Mouse (Mus musculus) frontal cortex, postnatal 10 days (tissue): ENCODE measurements at regions not wholly inside any gene's neighbourhood (a gene's known extent, or its start where the extent isn't known, plus 50 kb on each side); places are given as distances from the start of the nearest gene placed in this dataset.

Source experiments
- DNase-seq, 2 experiments: peaks; one replicate each; pipeline ENCODE4 v3.0.0; 2022; ENCODE audit warnings: low spot score in 2 of 2, mixed read lengths in 1 of 2

DNA sequence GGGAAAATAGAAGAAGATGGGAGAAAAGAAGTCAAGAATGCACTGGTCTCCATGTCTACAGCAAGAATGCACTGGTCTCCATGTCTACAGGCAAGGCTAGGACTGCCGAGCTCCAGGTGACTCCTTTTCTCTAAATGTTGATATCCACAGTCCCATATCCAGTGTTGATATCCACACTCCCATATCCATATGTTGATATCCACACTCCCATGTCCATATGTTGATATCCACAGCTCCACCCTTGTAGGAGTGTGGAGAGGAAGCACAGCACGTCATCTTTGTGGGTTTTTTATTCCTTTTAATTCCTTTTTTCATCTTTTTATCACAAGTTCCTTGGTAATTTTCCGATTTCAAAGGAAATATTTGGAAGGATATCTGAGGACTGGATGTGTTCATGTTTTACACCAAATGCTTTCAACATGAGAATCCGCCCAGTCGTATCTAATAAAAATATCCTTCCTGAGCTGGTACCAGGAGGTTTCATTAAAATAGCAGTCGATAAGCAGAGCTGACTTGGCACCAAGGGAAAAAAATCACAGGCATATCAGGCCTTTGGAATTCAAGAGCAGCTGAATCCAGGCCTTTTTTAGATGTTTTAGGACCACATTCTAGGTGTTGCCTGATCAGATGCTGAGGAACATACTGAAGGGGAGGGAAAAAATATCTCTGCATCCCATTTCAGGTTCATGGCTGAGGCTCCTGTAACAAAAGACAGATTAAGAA lies 653.7 kb upstream of the Cdh11 start:
- DNase-seq = no peak

DNA sequence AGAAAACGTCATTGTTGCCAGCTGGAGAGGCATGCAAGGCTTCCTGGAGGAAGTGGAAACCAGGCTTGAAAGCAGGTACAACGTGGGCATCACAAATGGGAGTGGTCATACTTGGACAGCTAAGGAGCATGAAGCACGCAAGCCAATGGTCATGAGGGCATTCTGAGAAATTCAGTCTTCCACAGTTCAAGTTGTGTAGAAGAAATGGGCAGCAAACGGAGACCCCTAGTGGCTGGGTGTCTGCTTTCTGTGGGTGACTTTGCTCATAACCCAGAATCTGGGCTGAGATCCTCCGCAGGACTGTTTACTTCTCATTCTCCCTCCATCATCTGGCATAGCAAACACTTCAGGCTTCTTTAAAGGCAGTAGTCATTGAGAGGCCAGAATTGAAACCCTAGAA lies 655.7 kb upstream of the Cdh11 start:
- no peak for DNase-seq

DNA sequence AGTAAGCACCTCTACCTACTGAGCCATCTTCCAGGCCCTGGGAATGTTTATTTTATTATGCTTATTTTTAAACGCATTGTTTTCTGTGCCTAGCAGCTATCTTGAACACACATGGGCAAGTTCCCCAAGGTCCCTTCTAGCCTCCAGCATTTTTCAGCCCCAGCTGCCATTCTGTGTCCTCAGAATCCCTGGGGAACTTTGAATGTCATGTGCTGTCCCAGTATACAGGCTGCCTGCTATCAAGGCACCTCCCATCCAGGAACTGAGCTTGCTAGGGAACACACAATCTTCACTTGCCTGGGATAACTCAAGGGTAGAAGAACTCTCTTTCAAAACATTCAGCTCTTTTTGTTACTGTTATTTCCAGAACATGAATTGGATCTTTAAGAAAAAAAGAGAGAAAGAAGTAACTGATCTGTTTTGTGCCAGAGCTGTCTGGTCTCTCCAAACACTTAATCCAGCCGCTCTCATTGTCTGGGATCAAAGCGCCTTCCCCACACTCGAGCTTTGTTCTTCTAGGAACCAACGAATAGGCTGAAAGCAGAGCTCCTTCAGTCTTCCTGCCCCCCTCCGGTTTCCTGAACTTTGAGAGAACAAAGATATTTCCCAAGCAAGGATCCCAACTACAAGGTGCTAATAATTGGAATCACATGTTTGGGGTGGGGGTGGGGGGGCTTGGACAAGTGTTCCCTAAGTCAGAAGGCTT lies 657.1 kb upstream of the Cdh11 start:
- DNase-seq = no peak

DNA sequence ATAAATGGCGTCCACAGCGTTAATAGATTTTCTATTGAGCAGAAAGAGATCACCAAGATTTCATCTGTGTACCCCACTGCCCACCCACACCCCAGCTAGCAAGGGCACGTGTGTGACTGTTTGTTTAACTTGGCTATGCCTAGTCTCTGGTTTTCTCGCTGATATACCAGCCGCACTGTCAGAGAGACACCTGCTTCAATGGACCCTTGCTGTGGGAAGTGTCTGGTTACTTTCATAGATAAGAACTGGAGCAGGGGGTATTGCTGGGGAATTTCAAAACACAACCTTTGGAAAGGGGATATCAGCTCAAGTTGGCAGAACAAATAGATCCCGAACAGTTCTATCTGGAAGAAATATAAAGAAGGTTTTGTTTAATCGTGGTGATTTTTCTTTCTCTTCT lies 656.8 kb upstream of the Cdh5 start:
- DNase-seq = no peak

DNA sequence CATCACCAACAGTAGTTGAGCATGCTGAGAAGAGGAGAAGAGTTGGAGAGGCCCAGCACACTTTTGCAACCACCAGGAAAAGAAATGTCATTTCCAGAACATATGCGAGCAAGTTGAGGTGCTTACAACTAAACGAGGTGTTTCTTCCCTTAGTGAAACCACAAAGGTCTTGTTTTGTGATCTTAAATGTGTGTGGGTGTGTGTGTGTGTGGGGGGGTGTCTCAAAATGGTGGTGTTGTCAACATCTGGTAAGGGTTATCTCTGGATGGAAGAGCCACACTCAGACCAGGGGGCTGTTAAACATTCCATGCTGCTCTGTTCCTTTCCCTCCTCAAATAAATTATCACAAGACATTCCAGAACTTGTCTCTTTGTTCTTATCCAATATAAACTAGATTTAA lies 656.0 kb upstream of the Cdh5 start:
- DNase-seq = no peak

DNA sequence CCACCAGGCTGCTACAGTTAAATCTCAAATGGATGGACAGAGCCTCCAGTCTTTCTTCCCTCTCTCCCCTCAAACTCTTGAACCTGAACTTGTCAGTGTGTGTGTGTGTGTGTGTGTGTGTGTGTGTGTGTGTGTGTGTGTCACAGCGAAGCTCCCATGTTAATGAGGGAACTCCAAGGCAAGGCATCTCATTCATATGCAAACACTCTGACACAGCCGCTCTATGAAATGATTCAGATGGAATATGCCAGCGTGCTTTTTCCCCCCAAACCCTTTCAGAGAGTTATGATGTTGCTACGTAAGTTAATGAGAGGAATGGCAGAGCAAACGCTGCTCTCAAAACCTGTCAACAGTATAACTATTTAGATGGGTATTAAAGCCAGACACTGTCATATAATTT lies 653.5 kb upstream of the Cdh5 start:
- no peak for DNase-seq

DNA sequence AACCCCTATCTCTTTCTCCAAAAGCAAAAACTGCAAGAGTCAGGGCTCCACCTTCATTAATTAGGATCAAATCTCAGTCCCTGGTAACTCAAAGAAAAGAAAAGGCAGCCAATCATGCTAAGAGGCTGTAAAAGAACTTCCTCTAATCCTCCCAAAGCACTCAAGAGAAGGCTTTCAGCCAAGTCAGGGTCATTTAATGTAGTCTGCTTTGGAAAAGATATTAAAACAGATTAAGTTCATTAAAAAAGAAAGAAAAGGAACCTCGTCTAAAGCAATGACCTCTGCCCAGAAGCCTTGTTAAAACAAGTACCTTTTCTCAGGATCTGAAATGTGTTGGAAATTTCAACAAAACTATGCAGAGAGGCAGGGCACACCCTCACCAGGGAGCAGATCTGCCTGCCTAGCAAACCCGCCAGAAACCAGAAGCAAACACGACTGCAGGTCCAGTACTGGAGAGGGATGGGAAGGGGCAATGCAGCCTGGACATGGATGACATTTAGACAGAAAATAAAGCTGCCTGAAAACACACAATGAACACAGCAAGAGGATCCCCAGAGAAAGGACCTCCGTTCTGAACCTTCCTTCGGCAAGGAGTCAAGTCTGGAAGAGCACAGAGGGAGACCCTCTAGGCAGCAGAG lies 649.9 kb upstream of the Cdh5 start:
- DNase-seq = no peak

DNA sequence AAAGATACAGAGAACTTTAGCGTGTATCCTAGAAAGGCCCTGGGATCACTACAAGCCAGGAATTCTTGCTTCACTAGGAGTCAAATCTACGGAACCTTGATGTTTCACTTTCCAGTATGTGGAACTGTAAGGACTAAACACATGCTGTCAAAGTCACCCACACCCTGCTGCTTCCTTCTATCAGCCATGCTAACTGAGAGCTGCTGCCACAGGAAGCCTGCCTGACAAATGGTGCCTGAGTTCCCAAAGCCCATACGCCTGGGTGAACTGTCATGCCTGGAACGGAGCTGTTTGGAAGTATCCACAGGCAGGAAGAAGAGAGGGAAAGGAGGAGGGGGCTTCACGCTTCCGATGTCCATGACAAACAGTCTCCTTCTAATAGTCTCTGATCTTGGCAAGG lies 644.2 kb upstream of the Cdh5 start:
- no peak for DNase-seq

DNA sequence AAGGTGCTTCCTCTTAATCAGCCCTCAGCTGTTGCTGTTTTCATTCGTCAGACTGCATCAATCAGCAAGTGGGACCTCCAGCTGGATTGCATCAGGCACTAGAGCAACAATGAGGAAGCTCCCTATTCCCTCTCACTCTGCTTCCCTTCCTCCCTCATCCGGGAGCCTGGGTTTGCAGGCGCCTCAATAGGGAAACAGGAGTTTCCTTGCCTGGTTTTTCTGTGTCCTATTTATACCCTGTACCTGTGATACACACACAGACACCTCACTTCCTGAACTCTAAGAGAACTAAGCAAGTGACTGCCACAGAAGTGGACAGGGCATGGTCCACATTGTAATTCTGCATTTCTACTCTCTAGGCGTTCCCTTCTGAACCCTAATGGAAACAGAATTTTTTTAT lies 637.9 kb upstream of the Cdh5 start:
- no peak for DNase-seq

DNA sequence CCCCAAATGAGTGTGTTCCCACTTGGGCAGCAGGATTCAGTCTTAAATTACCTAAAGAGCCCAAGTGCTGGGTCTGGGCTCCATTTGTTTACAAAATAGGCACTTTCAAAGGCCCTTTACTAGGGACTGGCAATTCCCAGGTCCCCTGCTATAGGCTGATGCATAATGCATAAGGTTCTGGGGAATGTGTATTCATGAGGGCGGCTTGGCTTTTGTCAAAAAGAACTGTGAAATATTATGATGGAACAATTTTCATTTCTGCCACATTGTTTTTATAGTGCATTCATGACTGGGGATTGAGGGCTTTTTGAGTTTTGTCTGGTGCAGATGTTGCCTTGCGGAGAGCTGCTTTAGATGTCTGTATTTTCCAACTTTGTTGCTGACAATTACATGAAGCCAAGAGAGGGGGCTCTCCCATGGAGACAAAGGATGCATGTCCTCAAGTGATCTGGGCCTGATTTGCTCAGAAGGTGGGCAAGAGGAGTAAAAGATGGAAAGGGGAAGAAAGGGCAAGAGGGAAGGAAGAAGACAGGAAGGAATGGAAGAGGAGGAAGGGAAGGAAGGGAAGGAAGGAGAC lies 636.6 kb upstream of the Cdh5 start:
- no peak for DNase-seq

DNA sequence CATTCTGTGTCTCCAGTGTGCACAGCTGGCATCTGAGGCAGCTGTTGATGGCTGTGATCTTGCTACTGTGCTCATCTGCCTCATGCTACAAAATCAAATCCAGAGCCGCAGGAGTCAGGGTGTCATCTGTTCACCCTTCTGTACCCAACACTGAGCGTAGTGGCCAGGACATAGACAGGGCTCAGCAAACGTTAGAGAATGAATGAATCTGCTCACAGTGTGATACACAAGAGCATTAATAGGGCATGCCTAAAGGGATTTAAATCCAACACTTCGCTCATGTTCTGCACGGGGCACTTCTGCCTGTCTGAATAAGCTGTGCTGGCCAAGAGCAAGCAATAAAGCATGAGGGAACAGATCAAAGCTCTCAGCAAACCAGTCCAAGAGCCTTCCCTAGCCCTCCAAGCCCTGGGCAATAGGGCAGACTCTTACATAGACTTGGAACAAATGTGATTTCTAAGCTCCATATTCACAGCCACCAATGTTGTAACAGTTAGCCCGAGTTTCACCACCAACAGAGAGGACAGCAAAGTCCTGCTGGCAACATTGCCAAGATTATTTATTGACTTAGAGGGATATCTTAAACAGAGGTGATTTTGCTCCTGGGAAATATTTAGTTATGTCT lies 633.8 kb upstream of the Cdh5 start:
- DNase-seq = no peak

DNA sequence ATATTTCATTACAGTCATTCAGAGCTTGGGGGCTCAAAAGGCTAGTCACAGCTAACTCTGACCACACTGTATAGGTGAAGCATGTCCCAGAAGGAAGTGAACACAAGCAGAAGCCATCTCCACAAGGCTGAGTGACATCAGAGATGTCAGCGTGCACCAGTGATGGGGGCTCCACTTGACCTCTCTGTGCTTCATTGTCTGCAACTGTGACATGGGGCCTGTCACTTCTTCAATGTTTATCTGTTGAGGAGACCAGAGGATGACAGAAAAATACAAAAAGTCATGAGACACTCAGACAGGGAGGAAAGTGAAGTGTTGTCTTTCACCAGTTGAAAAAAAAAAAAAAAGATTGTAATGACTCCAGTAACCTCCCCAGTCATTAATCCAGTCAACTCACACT lies 632.4 kb upstream of the Cdh5 start:
- DNase-seq = no peak

DNA sequence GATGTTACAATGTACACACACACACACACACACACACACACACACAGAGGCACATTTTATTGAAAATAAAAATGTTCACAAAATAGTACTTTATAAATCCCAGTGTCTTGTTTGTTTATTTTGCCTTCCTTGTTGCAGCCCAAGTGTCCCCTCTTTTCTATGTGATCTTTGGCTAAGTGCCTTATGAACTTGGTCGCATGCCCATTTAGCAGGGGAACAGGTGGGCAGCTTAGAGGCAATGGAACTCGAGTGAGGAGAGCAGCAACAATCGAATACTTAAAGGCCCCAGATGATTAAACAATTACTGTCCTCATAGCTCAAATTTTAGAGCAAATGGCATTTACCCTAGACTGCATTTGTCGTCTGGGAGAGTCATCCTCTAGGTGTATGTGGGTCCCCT lies 631.1 kb upstream of the Cdh5 start:
- no peak for DNase-seq

DNA sequence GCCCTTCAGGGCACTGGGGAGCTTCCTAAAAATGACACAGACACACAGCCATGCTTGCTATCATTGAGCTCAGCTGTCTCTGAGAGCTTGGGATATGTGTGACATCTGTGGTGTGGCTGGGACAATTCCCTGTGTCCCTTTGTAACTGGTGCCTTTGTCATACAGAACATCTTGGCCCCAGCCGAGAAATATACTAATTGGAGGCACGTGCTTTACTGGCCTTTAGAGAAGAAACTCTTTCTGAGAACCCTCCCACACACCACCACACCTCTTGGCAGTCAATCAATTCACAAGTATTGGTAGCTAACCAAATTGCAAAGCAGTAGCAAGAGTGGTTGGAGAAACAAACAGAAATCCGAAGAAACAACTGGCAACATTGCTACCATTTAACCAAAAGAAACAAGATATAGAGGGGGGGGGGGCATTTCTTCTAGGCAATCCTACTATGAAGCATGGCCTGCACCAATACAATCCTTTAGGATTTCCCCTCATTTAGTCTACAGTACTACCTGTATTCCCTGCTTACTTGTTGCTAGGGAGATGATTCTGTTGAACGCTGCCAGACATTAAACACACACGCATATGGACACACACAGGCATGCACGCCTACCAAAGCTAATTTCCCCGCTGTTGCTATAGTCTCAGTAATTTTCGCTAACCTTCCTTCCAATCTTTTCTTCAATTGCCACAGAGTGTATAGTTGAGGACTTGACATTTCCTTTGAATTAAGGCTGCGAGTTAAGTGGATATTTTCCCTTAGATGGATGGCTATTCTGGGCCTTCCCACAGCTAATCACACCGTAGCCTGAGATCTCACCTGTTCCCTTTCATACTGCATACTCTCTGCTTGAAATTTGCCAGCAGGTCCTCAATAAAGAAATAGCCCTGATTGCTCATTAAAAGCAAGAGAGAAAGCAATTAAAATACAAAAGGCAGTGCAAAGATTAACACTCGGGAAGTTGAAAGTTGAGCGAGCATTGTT lies 625.3 kb upstream of the Cdh5 start:
- DNase-seq = no peak

DNA sequence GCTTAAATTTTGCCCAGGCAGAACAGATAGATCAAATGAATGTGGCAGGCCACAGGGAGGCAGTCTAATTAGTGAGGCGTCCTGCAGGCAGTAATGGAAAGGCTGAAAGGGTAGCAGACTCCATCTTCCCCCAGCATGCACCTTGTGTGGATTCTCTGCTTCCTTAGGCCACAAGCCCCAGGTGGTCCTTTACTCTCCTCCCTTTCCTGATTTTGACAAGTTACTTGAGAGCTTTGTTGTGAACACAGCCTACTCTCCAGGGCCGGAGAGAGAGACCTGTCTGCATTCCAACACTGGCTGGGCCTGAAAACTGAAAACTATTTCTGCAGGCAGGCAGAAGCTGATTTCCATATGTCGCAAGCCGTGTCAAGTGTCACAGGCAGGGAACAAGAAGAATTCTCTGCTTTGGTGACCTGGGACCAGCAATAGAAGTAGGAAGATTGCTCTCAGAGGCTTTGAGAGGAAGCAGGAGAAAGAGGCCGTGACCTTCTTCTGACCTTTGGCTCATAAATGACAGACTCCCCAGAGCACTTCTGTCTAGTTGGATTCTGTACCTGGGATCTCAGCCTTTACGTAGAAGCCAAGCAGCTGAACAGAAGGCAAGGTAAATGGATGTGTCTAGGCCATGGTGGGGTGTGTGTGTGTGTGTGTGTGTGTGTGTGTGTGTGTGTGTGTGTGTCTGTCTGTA lies 619.2 kb upstream of the Cdh5 start:
- DNase-seq = no peak

DNA sequence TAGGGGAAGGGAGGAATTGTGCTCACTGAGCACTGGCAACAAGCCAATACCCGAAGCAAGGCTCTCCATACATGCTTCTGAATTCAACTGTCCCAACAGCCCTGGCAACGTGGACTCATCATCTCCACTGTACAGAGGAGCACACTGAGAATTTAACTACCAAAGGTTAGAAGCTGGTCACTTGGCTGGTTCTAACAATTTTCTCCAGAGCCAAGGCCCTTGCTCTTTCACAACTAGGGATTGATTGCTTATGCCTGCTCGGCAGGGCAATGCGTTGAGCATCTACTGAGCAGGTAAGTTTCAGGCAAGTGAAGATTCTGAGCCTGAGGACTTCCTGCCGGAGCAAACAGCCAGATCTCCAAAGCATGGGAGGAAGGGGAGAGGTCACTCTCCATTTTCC lies 616.0 kb upstream of the Cdh5 start:
- DNase-seq = no peak

DNA sequence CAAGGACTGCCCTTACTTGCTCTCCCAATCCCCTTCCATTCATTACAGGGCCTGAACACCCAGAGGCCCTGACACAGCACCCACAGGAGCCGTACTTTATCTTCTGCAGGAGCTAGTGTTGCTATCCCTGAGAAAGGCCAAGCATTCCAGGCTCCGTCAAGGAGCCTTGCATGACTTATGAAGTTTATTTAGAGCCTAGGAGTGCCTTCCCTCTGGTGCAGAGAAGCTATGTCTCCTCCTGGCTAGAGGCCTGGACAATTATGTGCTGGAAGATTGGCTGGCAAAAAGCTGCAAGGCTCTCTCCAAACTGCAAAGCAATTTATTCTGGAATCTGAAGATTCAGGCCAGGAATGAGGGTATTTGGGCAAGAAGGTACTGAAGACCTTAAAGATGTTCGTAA lies 612.0 kb upstream of the Cdh5 start:
- DNase-seq = no peak

DNA sequence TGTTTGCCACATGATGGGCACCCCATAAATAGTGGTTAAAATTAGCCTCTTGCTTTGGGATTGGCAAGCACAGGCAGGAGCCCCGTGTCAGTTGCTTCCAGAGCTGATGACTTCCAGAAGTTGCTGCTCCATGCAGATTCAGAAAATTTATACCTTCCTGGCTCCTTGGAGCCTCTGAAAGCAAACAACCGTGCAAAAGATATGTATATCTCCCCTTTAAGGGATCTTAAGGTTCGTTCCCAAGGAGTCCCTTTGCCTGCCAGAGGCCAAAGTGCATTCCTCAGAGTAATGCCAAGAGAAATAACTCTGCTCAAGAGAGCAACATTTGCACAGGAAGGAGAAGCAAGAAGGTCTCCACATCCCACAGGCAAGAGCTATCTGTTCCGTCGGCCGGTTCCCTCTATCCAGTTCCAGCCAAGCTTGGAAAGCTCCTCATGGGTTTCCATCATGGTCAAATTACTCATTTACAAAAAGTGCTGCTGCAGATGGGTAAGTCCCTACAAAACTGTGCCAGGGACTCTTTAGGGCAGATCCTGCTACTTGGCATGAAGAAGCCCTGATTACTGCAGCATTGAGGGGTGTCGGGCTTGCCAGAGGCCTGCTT lies 608.4 kb upstream of the Cdh5 start:
- DNase-seq = no peak

DNA sequence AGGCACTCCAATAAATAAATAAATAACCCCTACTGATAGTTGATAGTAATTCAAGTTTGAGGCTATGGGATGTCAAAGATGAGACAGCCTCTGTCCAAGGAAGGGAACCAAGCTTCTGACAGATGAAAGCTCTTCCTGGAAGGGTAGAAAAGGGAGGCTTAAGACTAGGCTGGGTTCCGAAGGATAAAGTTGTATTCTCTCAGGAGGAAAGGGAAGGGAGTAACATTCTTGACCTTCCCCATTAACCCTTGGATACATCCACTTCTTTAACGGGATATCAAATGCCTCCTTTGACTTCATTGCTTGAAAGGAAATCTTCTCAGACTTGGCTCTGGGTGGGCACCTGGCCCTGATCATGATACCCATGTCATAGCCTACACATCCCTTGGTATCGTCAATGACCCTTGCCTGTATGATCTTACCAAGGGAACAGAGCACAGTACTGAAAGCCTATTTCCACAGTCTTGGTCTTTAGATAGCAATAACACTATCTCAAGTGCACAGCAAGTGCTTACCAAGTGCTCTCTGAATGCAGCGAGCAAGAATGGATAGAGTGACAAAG lies 607.4 kb upstream of the Cdh5 start:
- no peak for DNase-seq

DNA sequence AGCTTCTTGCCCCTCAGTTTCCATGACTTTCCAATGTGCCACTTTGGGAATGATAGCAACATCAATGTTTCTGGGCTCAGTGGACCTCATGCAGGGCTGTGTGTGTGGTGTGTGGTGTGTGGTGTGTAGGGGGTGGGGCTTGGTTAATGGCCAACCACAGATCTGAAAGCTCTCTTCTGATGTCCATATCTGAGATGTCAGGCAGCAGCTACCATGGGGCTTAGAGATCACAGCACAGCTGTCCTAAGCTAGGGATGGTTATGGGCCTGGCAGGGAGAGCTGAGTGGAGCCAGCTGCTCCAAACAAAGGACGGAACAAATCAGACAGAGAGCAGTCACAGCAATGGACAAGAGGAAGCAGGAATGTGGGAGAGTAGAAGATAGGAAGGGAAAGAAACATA lies 606.8 kb upstream of the Cdh5 start:
- no peak for DNase-seq
